Mouse (Mus musculus) neural tube, embryonic 14.5 days (tissue): ENCODE results near the gene 1700024P04Rik. TPM values are rescaled to one million over a fixed set of nuclear protein-coding genes. Genes with fewer than 3 reads are reported as not detected.

Source experiments
- ATAC-seq: fragments of 200-750 bp; cut with Nextera tagmentation; 2 replicates; pipeline ENCODE4 v1.8.0; 2017; ENCODE audit warnings: low read depth, mild to moderate bottlenecking, moderate TSS enrichment, moderate library complexity
- H3K27ac ChIP-seq: fragments of 300-500 bp; sonication (generic); 2 replicates; pipeline ENCODE4 v1.5.1; 2014; ENCODE audit warnings: low read depth, mild to moderate bottlenecking, control low read depth, low read length, moderate library complexity, mixed read lengths
- H3K27me3 ChIP-seq: fragments of 300-500 bp; sonication (generic); 2 replicates; pipeline ENCODE4 v1.6.1; 2014; ENCODE audit warnings: low read length; ENCODE audit not compliant: control insufficient read depth, insufficient read depth
- H3K36me3 ChIP-seq: fragments of 300-500 bp; sonication (generic); 2 replicates; pipeline ENCODE4 v1.6.1; 2014; ENCODE audit warnings: low read length, mixed read lengths; ENCODE audit not compliant: control insufficient read depth, insufficient read depth
- H3K4me1 ChIP-seq: fragments of 300-500 bp; sonication (generic); 2 replicates; pipeline ENCODE4 v1.6.1; 2014; ENCODE audit warnings: low read length; ENCODE audit not compliant: control insufficient read depth, insufficient read depth
- H3K4me2 ChIP-seq: fragments of 300-500 bp; sonication (generic); 2 replicates; pipeline ENCODE4 v1.6.1; 2014; ENCODE audit warnings: mild to moderate bottlenecking, low read depth, low read length, control low read depth
- H3K4me3 ChIP-seq: fragments of 300-500 bp; sonication (generic); 2 replicates; pipeline ENCODE4 v1.5.1; 2014; ENCODE audit warnings: low read depth, low read length, control low read depth, mixed read lengths
- H3K9ac ChIP-seq: fragments of 300-500 bp; sonication (generic); replicated peaks from 2 replicates; pipeline ENCODE4 v1.6.1; 2014; ENCODE audit warnings: low read depth, mild to moderate bottlenecking, control low read depth, low read length, mixed read lengths
- H3K9me3 ChIP-seq: fragments of 300-500 bp; sonication (generic); 2 replicates; pipeline ENCODE4 v1.6.1; 2016; ENCODE audit warnings: low read length; ENCODE audit not compliant: control insufficient read depth
- WGBS: fragments of 180-500 bp; shearing (Covaris S2); extraction: QIAGEN DNeasy Blood & Tissue Kit; methylation state at CpG from one replicate; pipeline ENCODE4 v1.1.7; 2014; 5-methylcytosine and 5-hydroxymethylcytosine counted together
- polyA plus RNA-seq: library from polyadenylated mRNA; unstranded; fragments of >200 nt; fragmentation: Nextera tagmentation; extraction: Ambion mirVana; gene quantifications from 2 replicates; pipeline ENCODE4 v1.2.1, GENCODE M21; 2014

Gene 1700024P04Rik
- polyA plus RNA-seq, 1 experiment from 2014 or later = not detected

DNA sequence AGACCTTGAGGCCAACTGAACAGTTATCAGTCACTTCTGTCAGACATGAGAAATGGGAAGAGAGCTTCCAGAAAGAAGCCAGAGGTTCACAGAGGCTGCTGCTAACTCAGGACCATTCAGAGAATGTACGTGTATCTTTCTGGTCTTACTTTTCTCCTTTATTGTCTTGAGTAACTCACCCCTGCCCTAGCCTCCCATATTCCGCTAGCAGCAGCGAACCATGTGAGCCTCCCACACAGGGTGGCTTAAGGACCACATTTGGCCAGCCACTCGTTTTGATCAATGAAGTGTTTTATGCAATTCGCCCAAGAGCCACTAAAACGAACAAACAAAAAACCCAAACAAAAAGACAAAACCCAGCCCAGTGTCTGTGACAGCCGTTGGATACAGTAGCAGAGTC lies 32.4 kb downstream of the 1700024P04Rik start:
- H3K4me3 ChIP-seq = no peak overlapping the region
- H3K27me3 ChIP-seq = no peaks in the 10 kb centered on the region
- H3K9ac ChIP-seq = no peak overlapping the region
- 60% methylated on average over 7 of the region's 7 CpGs for WGBS
- H3K4me2 ChIP-seq = no peak overlapping the region
- H3K27ac ChIP-seq = no peak overlapping the region
- ATAC-seq = no peak
- no peaks in the 10 kb centered on the region for H3K4me1 ChIP-seq
- H3K9me3 ChIP-seq = no peaks in the 10 kb centered on the region
- H3K36me3 ChIP-seq = no peaks in the 10 kb centered on the region

DNA sequence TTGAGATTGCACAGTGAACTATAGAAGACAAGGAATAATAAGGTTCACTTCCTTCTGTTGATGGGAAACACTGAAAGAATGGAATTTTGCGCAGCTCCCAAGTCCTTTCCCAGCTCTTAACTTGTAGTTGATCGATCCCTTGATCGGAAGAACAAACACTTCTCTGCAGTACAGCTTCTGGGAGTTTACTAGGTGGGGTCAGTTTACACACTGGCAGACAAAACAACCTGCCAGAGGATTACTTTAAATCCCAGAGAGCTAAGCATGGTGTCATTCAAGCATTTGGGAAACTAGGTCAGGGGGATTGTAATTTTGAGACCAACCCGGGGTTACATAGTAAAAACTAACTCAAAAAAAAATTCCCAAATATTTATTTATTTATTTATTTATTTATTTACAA lies 36.2 kb downstream of the 1700024P04Rik start:
- Histone ChIP-seq H3K4me1 (no peaks in the 10 kb centered on the region), H3K4me2 (no peak overlapping the region), H3K27ac (no peak overlapping the region), H3K27me3 (no peaks in the 10 kb centered on the region), H3K36me3 (no peaks in the 10 kb centered on the region), H3K9me3 (no peaks in the 10 kb centered on the region), H3K4me3 (no peak overlapping the region), H3K9ac (no peak overlapping the region)
- ATAC-seq = no peak
- WGBS = 80% methylated on average over 4 of the region's 4 CpGs

DNA sequence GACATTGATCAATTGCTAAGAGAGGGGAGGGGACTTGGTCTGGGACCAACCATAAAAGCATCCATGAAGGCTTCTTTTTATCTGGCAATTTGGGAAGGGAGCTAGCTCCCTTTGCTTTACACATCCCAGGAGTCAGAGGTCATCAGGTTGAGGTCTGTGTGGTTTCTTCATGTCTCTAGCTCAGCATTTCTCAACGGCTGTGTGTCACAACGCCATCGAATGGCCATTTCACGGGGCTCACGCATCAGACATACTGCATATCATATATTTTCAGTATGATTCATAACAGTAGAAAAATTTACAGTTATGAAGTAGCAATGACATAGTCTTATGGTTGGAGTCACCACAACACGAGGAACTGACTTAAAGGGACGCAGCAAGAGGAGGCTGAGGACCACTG lies 37.9 kb downstream of the 1700024P04Rik start:
- Histone ChIP-seq H3K27me3 (no peaks in the 10 kb centered on the region), H3K9ac (no peak overlapping the region), H3K4me3 (no peak overlapping the region), H3K4me2 (no peak overlapping the region), H3K9me3 (no peaks in the 10 kb centered on the region), H3K36me3 (no peaks in the 10 kb centered on the region), H3K27ac (no peak overlapping the region), H3K4me1 (no peaks in the 10 kb centered on the region)
- no peak for ATAC-seq
- 82% methylated on average over 7 of the region's 7 CpGs for WGBS

DNA sequence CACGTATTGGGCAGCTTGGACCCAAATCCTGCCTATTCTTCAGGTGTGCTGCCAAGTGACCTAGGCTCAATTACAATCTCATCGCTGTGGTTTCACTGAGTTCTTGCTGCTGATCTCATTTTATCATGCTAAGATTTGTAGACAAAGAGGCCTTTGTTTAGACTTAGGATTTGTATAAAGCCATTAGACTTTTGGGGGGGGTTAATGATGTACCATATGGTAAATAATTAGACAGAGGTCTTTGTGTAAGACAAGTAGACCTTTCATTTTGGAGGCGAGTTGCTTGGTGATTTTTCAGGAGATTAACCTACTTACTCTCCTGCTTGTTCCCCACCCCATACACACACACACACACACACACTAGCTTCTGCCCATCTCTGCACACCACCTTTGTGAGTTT lies 38.5 kb downstream of the 1700024P04Rik start:
- 18% methylated on average over 3 of the region's 3 CpGs for WGBS
- Histone ChIP-seq H3K4me1 (no peaks in the 10 kb centered on the region), H3K27ac (no peak overlapping the region), H3K4me3 (no peak overlapping the region), H3K9me3 (no peaks in the 10 kb centered on the region), H3K4me2 (no peak overlapping the region), H3K36me3 (no peaks in the 10 kb centered on the region), H3K27me3 (no peaks in the 10 kb centered on the region), H3K9ac (no peak overlapping the region)
- ATAC-seq = no peak

DNA sequence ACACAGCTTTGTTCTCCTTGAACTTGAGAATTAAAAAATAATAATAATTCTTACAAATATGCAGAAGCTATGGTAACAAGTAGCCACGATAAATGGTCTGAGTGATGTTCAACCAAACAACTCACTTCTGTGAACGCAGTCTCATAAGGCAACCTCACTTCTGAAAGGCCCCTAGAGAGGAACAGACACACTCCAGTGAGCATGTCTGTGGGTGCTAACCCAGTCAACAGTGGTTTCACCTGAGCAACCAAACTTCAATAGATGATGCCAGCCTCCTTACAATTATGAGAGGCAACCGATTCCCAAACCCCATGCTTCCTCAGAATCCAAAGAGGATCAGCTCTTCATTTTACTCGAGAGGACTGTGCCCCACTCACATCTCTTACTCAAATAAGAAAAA lies 39.0 kb downstream of the 1700024P04Rik start:
- no peaks in the 10 kb centered on the region for H3K27me3 ChIP-seq
- H3K9me3 ChIP-seq = no peaks in the 10 kb centered on the region
- no peak overlapping the region for H3K4me3 ChIP-seq
- H3K9ac ChIP-seq = no peak overlapping the region
- H3K36me3 ChIP-seq = no peaks in the 10 kb centered on the region
- H3K4me2 ChIP-seq = no peak overlapping the region
- no peak for ATAC-seq
- no peak overlapping the region for H3K27ac ChIP-seq
- 90% methylated on average over 4 of the region's 4 CpGs for WGBS
- no peaks in the 10 kb centered on the region for H3K4me1 ChIP-seq

DNA sequence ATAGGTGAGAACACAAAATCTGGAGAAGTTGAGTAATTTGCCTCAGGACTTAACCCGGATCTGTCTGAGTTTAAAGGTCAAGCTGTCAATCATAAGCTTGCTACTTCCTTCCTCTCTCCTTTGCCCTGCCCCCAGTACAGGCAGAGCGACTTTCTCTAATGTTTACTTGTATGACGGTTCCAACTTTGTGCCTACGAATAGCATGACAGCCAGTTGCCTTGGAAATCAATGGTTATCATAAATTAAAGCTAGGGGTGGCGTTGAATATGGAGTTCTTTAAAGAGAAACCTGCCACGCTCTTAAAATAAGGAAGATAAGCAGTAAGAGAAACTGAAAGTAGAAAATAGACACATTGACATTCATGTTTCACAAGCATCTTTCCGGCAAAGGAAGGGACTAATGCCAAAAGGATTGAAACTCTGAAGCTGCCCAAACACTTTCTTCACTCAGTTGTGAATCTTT lies 39.7 kb downstream of the 1700024P04Rik start:
- Histone ChIP-seq H3K4me3 (no peak overlapping the region), H3K4me1 (no peaks in the 10 kb centered on the region), H3K9ac (no peak overlapping the region), H3K27me3 (no peaks in the 10 kb centered on the region), H3K9me3 (no peaks in the 10 kb centered on the region), H3K4me2 (no peak overlapping the region), H3K36me3 (no peaks in the 10 kb centered on the region), H3K27ac (no peak overlapping the region)
- 58% methylated on average over 7 of the region's 7 CpGs for WGBS
- no peak for ATAC-seq

DNA sequence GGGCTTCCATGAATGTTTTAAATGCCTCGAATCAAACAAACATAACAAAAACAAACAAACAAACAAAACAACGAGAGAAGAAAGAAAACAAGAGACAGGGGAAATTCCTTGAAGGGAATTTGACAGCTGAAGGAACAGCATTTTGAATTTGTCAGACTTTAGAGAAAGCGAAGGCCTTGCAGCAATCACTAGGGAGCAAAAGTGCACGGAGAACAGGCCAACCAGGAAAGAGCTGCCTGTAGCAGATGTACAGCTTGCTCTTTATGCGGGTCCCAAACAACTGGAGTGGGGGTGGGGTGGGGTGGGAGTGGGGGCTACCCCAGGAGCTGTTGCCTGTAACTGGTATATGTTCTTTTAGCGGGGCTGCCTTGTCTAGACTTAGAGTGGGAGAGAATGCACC lies 42.0 kb downstream of the 1700024P04Rik start:
- H3K9me3 ChIP-seq = no peaks in the 10 kb centered on the region
- no peak for ATAC-seq
- no peak overlapping the region for H3K9ac ChIP-seq
- 63% methylated on average over 6 of the region's 6 CpGs for WGBS
- H3K4me3 ChIP-seq = no peak overlapping the region
- H3K27ac ChIP-seq = no peak overlapping the region
- H3K36me3 ChIP-seq = no peaks in the 10 kb centered on the region
- H3K4me2 ChIP-seq = no peak overlapping the region
- no peaks in the 10 kb centered on the region for H3K4me1 ChIP-seq
- H3K27me3 ChIP-seq = no peaks in the 10 kb centered on the region

DNA sequence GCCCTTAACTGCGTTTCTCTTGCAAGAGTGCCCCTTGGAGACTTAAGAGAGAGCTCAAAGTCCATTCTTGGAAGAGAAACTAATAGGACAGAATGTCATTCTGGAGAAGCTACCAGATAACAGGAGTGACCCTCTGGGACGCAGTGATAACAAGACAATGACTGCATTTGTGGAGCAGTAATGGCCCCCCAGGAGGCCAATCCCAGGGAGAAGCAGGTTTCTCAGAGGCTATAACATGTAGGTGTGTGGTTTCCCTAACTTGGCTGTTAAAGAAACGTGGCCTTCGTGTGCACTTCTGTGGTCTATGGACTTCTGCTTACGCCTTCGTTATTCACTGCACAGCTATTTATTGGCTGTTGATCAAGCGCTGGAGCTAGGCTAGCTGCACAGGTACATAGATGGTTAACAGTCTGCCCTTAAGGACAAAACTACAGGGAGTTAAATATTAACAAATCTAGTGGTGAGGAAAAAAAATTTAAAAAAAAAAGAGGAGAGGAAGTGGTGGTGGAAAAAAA lies 42.5 kb downstream of the 1700024P04Rik start:
- no peak overlapping the region for H3K4me2 ChIP-seq
- no peaks in the 10 kb centered on the region for H3K36me3 ChIP-seq
- ATAC-seq = no peak
- no peak overlapping the region for H3K4me3 ChIP-seq
- H3K9ac ChIP-seq = no peak overlapping the region
- H3K27me3 ChIP-seq = no peaks in the 10 kb centered on the region
- H3K9me3 ChIP-seq = no peaks in the 10 kb centered on the region
- no peak overlapping the region for H3K27ac ChIP-seq
- H3K4me1 ChIP-seq = no peaks in the 10 kb centered on the region
- WGBS = 84% methylated on average over 7 of the region's 7 CpGs

DNA sequence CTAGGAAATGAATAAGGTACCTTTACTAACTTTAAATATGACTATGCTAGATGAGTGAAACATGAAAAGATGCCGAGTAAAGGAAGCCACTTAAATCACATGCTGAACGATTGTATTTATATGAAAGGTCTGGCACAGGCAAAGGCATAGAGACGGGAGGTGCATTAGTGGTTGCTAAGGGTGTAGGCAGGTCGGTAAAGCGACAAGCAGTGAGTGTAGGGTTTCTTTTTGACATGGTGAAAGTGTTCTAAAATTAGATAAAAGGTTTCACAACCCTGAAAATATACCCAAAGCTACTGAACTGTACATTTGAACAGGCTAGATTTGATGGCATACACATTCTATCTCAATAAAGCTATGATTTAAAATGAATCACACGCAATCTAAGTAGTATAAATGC lies 47.3 kb downstream of the 1700024P04Rik start:
- Histone ChIP-seq H3K9me3 (no peaks in the 10 kb centered on the region), H3K4me3 (no peak overlapping the region), H3K27ac (no peak overlapping the region), H3K4me2 (no peak overlapping the region), H3K9ac (no peak overlapping the region), H3K27me3 (no peaks in the 10 kb centered on the region), H3K36me3 (no peaks in the 10 kb centered on the region), H3K4me1 (no peaks in the 10 kb centered on the region)
- ATAC-seq = no peak
- WGBS = 82% methylated on average over 6 of the region's 6 CpGs
